Mouse (Mus musculus) CD4-positive, CD25-positive, alpha-beta regulatory T cell, adult 9 weeks (primary cell): ENCODE results near the gene Gdf7. TPM values are rescaled to one million over a fixed set of nuclear protein-coding genes. Genes with fewer than 3 reads are reported as not detected.

Experiments
- polyA plus RNA-seq: library from polyadenylated mRNA; unstranded; fragments of 100-300 nt; shearing (Covaris generic); gene quantifications from one replicate; pipeline ENCODE4 v1.2.1, GENCODE M21; 2017

The Gdf7 gene
- polyA plus RNA-seq: not detected

GRCm38 (mm10) chr12:8301841-8302431 lies at the start of gene Gdf7:
Gene Gdf7, minus strand, starts transcription at chr12:8301954.

GRCm38 (mm10) chr12:8313270-8313771 lies 11.6 kb upstream of the Gdf7 start, which contains the start of gene Hs1bp3:
Gene Hs1bp3, plus strand, starts transcription at chr12:8313432.

Other genes with a start within 250 kb of the Gdf7 start
- gene Ldah, start 93.8 kb downstream of the Gdf7 start, polyA plus RNA-seq: 97.8 TPM
- gene Hs1bp3, start 11.5 kb upstream of the Gdf7 start, polyA plus RNA-seq: 10.4 TPM
- 0.50 TPM for gene Rhob, start 198.1 kb upstream of the Gdf7 start, polyA plus RNA-seq